Mouse (Mus musculus) 416B (cell line): ENCODE results near the gene Fam19a2.

Experiments
- DNase-seq: peaks from one replicate; pipeline ENCODE4 v3.0.0; 2011; ENCODE audit warnings: low read depth

Fam19a2 gene

DNA sequence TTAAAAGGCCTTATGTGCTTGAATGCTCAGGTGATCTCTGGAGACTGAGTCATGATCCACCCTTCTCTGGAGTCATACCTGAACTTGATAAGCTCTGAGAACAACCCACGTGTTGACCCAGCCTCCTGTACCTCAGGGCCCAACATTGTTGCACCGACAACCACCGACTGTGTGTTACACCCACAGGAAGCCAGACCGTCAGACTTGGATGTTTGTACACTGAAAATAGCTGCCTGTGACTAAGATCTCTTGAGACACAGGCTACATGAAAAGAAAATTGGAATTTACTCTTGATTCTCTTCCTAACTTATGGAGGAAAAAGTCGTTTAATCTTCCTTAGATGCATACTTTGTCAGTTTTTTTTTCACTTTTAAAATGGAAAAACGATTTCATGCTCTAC, 121.8 kb downstream of the Fam19a2 start:
- DNase-seq = no peak

DNA sequence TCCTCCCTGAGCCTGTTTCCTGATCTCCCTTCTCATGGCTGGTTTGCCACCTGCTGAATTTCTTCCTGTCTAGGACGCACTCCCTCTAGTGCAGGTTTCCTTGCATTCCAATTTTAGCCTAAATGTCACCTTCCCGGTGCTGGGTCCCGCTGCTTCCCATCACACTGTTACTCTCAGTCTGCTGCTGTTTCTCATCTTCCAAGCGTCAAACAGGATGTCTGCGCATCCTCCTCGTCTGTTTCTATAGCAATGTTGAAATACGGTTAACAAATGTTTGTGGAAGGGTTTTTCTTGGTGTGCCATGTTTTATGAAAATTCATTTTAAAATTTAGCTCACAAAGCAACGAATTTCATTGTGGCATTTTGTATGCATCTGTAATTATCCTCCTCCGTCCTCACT, 131.6 kb downstream of the Fam19a2 start:
- no peak for DNase-seq

- no peak for DNase-seq
These were observed 134.3 kb downstream of the Fam19a2 start for GRCm38 (mm10) chr10:123398136-123398535.

GRCm38 (mm10) chr10:123401188-123401587, 137.4 kb downstream of the Fam19a2 start:
- DNase-seq = no peak

DNA sequence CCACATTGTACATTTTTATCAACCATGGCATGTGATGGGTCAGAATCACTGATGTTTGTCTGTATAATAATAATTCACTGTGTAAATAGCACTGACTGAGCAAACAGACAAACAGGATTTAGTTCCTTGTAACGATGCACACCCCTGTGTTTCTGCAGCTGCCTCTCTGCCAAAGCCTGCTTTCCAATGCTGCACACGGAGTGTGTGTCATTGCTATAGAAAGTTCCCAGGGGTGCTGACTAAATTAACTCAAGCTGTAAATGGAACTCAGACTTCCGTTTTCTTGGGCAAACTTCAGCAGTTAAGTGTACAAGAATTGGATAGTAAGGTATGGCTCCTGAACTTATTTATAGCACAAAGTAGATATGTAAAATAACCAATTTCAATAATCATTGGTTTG, 138.7 kb downstream of the Fam19a2 start:
- DNase-seq = no peak

GRCm38 (mm10) chr10:123414953-123415352, 151.2 kb downstream of the Fam19a2 start:
- no peak for DNase-seq

DNA sequence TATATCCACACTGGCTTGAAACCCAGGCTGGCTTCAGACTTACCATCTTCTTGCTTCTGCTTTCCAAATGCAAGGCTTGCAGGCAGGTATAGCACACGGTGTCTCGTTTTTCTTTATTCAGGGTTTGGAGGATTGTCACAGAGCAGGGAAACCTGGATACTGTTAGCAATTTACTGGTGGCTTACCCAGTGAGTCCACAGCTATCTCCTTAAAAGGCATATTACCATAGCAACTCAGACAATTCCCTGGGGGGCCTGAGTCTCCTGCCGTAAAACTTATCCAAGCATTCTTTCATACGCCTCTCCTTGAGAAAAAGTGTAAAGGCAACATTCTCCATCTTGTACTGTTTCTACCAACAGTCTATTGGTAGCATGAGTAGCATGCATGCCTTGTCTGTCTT, 152.2 kb downstream of the Fam19a2 start:
- no peak for DNase-seq

GRCm38 (mm10) chr10:123418616-123419173, 154.9 kb downstream of the Fam19a2 start:
- no peak for DNase-seq

DNA sequence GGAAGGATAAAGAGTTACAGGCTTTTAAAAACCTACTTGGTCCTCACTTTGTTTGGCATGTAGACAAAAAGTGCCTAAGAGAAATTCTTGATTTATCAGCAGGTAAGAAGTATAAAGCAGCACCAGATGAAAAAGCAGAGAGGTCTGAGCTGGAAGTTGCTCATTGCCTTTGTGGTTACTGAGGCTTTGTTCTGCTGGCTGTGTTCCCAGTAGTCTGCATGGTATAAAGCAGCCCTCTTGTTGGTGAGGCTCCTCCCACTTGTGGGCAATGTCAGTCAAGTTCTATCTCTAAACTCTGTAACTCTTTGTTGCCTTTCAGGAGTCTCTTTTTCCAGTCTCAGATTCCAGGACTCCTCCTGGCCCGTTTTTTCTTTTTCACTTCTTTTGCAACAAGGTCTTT, 156.5 kb downstream of the Fam19a2 start:
- DNase-seq = peak; percentile 35

DNA sequence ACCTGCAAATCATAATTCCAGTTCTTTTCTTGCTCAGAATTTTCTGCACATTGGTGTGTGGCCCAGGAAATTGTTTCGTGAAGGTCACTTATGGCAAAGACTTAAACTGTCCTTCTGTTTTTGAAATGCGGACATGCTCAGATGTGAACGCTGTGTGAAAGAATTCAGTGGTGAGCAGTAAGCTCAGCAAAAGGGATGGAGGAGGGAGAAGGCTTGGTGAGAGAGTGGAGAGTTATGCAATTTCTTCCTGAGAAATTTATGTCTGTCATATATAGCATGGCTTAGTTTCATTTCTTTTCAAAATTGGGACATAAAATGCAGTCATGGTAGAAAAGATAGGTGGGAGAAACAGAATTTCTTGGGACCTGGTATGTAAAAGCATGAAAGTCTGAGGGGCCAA, 160.7 kb downstream of the Fam19a2 start:
- no peak for DNase-seq

DNA sequence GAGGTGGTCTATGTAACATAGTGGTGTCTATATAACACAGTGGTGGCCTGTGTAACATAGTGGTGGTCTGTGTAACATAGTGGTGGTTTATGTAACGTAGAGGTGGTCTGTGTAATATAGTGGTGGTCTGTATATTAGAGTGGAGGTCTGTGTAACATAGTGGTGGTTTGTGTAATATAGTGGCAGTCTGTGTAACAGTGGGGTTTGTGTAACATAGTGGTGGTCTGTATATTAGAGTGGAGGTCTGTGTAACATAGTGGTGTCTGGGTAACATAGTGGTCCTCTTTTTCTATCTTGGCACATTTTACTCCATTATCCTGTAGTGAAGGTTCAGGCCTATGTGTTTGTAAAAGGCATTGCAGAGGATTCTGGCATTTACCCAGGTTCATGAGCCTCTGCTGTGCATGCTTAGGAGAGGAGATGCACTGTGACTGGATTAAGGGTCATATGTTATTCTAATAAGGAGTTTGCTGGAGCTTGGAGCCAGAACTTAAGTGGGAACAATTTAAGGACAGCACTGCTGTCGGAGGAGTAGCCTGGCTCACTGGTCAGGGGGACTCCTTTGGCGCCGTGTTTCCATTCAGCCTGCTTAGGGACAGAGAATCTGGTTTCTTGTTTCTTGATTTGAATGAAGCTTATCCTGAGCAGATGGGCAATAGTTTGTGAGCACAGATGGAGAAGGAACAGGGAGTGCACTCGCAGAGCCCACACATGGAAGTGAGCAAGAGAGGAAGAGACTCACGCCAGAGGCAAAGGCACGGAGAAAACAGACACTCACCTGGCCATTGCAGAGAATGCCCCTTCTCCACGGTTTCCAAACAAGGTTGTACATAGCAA, 162.9 kb downstream of the Fam19a2 start:
- DNase-seq = no peak

GRCm38 (mm10) chr10:123431569-123431968, 167.8 kb downstream of the Fam19a2 start:
- no peak for DNase-seq

DNA sequence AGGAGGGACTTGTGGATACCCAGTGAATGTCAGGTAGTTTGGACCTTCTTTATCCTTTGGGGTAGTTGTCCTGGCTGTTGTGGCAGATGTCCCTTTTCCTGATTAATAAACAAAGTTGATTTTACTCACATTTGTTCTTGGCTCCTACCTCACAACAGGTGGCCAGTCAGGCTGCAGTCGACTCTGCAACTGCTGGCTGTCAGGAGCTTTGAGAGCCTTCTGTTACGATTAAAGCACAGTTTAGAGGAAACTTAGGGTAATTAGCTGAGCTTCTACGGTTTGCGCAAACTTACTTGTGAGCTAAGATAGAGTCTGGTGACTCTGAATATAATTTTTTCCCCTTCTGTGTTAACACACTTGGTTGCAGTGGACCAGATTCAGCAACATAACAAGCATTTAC, 173.8 kb downstream of the Fam19a2 start:
- DNase-seq = no peak

- no peak for DNase-seq
These were observed 193.0 kb downstream of the Fam19a2 start for GRCm38 (mm10) chr10:123456800-123457199.

GRCm38 (mm10) chr10:123460466-123460865, 196.7 kb downstream of the Fam19a2 start:
- no peak for DNase-seq

GRCm38 (mm10) chr10:123462305-123462704, 198.5 kb downstream of the Fam19a2 start:
- no peak for DNase-seq

GRCm38 (mm10) chr10:123514749-123515148, 251.0 kb downstream of the Fam19a2 start:
- DNase-seq = no peak

- no peak for DNase-seq
These were observed 256.8 kb downstream of the Fam19a2 start for GRCm38 (mm10) chr10:123520613-123521012.

GRCm38 (mm10) chr10:123521203-123521602, 257.4 kb downstream of the Fam19a2 start:
- DNase-seq = no peak

DNA sequence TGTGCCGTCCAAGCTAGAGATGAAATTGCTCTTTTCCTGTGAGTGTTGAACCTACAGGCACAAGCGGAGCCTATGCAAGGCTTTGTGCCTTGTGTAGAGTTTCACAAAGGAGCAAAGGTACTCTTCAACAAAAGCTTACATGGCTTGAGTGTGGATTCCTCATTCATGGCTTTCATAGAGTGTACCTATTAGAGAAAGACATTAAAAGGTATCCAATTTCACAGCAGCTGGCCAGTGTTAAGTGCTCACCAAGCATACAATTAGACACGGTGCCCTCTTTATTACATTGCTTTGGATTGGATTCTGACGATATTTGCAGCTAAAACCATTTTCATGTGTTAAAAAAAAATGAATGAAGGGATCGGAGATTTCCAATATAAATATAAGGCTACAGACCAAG, 261.6 kb downstream of the Fam19a2 start:
- no peak for DNase-seq

GRCm38 (mm10) chr10:123526059-123526458, 262.3 kb downstream of the Fam19a2 start:
- DNase-seq = no peak

- no peak for DNase-seq
These were observed 272.3 kb downstream of the Fam19a2 start for GRCm38 (mm10) chr10:123536143-123536542.

GRCm38 (mm10) chr10:123548391-123548790, 284.6 kb downstream of the Fam19a2 start:
- no peak for DNase-seq

- no peak for DNase-seq
These were observed 303.9 kb downstream of the Fam19a2 start for GRCm38 (mm10) chr10:123567677-123568076.
